Mouse (Mus musculus) kidney, embryonic 16.5 days (tissue): Measurements from ENCODE around the gene Sbsn. TPM values are rescaled to one million over a fixed set of nuclear protein-coding genes. Genes with fewer than 3 reads are reported as not detected.

Source experiments
- ATAC-seq: fragments of 200-750 bp; cut with Nextera tagmentation; 2 replicates; pipeline ENCODE4 v1.8.0; 2017; ENCODE audit warnings: moderate TSS enrichment; ENCODE audit not compliant: low FRiP score, low TSS enrichment
- H3K27ac ChIP-seq: fragments of 300-500 bp; sonication (generic); 2 replicates; pipeline ENCODE4 v1.5.1; 2014; ENCODE audit warnings: low read length
- H3K27me3 ChIP-seq: fragments of 300-500 bp; sonication (generic); 2 replicates; pipeline ENCODE4 v1.6.1; 2014; ENCODE audit warnings: low read length, control low read depth, mixed read lengths; ENCODE audit not compliant: insufficient read depth
- H3K36me3 ChIP-seq: fragments of 300-500 bp; sonication (generic); 2 replicates; pipeline ENCODE4 v1.6.1; 2014; ENCODE audit warnings: low read length, control low read depth, mixed read lengths; ENCODE audit not compliant: insufficient read depth
- H3K4me1 ChIP-seq: fragments of 300-500 bp; sonication (generic); 2 replicates; pipeline ENCODE4 v1.6.1; 2014; ENCODE audit warnings: low read length, control low read depth, mixed read lengths; ENCODE audit not compliant: insufficient read depth
- H3K4me2 ChIP-seq: fragments of 300-500 bp; sonication (generic); replicated peaks from 2 replicates; pipeline ENCODE4 v1.6.1; 2014; ENCODE audit warnings: low read depth, low read length
- H3K4me3 ChIP-seq: fragments of 300-500 bp; sonication (generic); 2 replicates; pipeline ENCODE4 v1.5.1; 2014; ENCODE audit warnings: mild to moderate bottlenecking, low read length
- H3K9ac ChIP-seq: fragments of 300-500 bp; sonication (generic); replicated peaks from 2 replicates; pipeline ENCODE4 v1.6.1; 2014; ENCODE audit warnings: low read length
- H3K9me3 ChIP-seq: fragments of 300-500 bp; sonication (generic); 2 replicates; pipeline ENCODE4 v1.6.1; 2016; ENCODE audit warnings: low read length, control low read depth
- WGBS: fragments of 180-500 bp; shearing (Covaris S2); extraction: QIAGEN DNeasy Blood & Tissue Kit; methylation state at CpG from one replicate; pipeline ENCODE4 v1.1.7; 2014; 5-methylcytosine and 5-hydroxymethylcytosine counted together
- polyA plus RNA-seq: library from polyadenylated mRNA; unstranded; fragments of >200 nt; fragmentation: Nextera tagmentation; extraction: Ambion mirVana; gene quantifications from 2 replicates; pipeline ENCODE4 v1.2.1, GENCODE M21; 2015

Sbsn gene
- 1.7 and 2.3 TPM in 2 replicates for polyA plus RNA-seq

- Histone ChIP-seq H3K36me3 (peaks cover 10% of the 10 kb centered on the region), H3K4me3 (no peak within 1 kb of the TSS), H3K4me1 (peaks cover 18% of the 10 kb centered on the region), H3K9ac (no peak within 1 kb of the TSS), H3K27ac (no peak within 1 kb of the TSS), H3K4me2 (no peak within 1 kb of the TSS), H3K27me3 (no peaks in the 10 kb centered on the region), H3K9me3 (peaks cover 12% of the 10 kb centered on the region)
- ATAC-seq, result peak; percentile 68
- 35% methylated on average over 5 of the region's 5 CpGs for WGBS
Observed at GRCm38 (mm10) chr7:30751086-30751669, at the start of gene Sbsn. Gene Sbsn (plus strand): TSS chr7:30751471.

DNA sequence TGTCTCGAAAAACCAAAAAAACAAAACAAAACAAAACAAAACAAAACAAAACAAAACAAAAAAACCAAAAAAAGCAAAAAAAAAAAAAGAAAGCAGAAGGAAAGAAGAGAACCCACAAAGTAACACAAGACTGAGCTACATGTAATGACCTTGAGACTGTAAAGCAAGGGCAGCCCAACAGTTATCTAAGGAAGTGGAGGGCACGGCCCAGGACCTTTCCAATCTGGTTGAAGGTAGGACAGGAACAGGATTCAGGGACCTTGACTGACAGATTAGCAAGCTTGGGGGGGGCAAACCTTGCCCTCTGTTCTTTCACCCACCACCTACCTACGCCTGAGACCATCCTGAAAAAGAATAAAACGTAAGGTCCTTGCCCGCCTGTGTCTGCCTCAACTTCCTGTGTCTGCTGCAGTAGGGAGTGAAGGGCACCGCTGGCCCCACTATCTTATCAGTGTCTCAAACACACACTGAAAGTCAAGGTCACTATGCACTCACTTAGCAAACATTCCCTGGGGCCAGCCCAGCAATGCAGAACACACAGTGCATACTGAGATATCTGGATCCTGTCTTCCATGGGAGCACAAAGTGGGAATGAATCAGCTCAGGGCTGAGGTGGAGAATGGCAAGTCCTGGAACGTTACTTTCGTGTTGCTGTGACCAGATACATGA lies 44.9 kb upstream of the Sbsn start:
- whole genome bisulfite sequencing, result 74% methylated on average over 8 of the region's 8 CpGs
- Histone ChIP-seq H3K4me3 (no peak overlapping the region), H3K27ac (no peak overlapping the region)

GRCm38 (mm10) chr7:30707441-30707840 lies 43.8 kb upstream of the Sbsn start:
- H3K4me1 ChIP-seq, result no peaks in the 10 kb centered on the region
- 88% methylated on average over 1 of the region's 1 CpGs for WGBS
- H3K4me2 ChIP-seq, result no peak overlapping the region
- H3K4me3 ChIP-seq, result no peak overlapping the region
- H3K9ac ChIP-seq, result no peak overlapping the region
- ATAC-seq, result no peak
- no peaks in the 10 kb centered on the region for H3K36me3 ChIP-seq
- H3K27me3 ChIP-seq, result no peaks in the 10 kb centered on the region
- H3K27ac ChIP-seq, result no peak overlapping the region
- H3K9me3 ChIP-seq, result no peaks in the 10 kb centered on the region

More for the DNA sequence above, 44.9 kb upstream of the Sbsn start:
- H3K27me3 ChIP-seq, result no peaks in the 10 kb centered on the region
- H3K9ac ChIP-seq, result no peak overlapping the region
- ATAC-seq, result no peak
- no peaks in the 10 kb centered on the region for H3K36me3 ChIP-seq
- no peak overlapping the region for H3K4me2 ChIP-seq
- H3K4me1 ChIP-seq, result no peaks in the 10 kb centered on the region
- H3K9me3 ChIP-seq, result no peaks in the 10 kb centered on the region

DNA sequence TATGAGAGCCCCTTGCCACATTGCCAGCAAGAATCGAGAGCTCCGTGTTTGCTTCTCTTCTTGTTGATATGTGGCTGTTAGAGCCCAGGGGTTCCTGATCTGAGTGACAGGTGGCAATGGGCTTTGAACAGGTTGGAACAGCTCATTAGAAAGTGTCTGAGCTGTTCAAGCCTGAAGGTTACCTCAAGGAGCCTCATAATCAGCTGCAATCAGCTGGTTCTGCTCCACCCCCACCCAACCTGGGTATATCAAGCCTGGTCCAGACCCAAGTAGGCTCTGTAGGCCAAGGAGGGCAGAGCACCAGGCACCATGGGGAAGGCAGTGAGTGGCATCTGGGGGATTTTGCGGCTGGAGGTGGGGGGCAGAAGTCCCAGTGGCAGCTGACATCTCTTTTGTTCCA lies 39.3 kb upstream of the Sbsn start, which contains the start of gene Atp4a:
Gene Atp4a (plus strand): TSS at position 268 of the 400 bp plus-strand sequence.
- 78% methylated on average over 3 of the region's 3 CpGs for WGBS
- H3K27me3 ChIP-seq, result peaks cover 22% of the 10 kb centered on the region
- H3K4me3 ChIP-seq, result no peak within 1 kb of the TSS
- H3K27ac ChIP-seq, result no peak within 1 kb of the TSS
- no peaks in the 10 kb centered on the region for H3K36me3 ChIP-seq
- no peak for ATAC-seq
- H3K4me1 ChIP-seq, result peaks cover 1% of the 10 kb centered on the region; the same call in 1 of the 2 replicates
- H3K9ac ChIP-seq, result no peak within 1 kb of the TSS
- H3K4me2 ChIP-seq, result no peak within 1 kb of the TSS
- no peaks in the 10 kb centered on the region for H3K9me3 ChIP-seq

GRCm38 (mm10) chr7:30717006-30717715 lies 34.1 kb upstream of the Sbsn start:
- peak overlapping the region; percentile 41; the same call in 1 of the 2 replicates for H3K9ac ChIP-seq
- peak; percentile 94 for ATAC-seq

DNA sequence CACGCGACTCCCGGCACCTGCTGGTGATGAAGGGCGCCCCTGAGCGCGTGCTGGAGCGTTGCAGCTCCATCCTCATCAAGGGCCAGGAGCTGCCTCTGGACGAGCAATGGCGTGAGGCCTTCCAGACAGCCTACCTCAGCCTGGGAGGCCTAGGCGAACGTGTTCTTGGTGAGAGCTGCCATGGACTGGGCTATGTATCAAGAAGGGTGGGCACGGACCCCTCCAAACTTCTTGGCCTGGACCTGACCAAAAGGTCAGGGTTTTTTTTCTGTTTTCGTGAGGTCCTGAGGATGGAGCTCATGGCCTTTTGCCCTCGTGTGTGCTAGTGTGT lies 33.6 kb upstream of the Sbsn start:
- Histone ChIP-seq H3K27ac (no peak overlapping the region), H3K4me2 (peak overlapping the region; percentile 75), H3K36me3 (no peaks in the 10 kb centered on the region), H3K4me3 (peak overlapping the region; percentile 47), H3K9me3 (no peaks in the 10 kb centered on the region), H3K4me1 (peaks cover 12% of the 10 kb centered on the region), H3K27me3 (peaks cover 31% of the 10 kb centered on the region), H3K9ac (peak overlapping the region; percentile 36; the same call in 1 of the 2 replicates)
- WGBS, result 10% methylated on average over 14 of the region's 14 CpGs
- no peak for ATAC-seq

More at GRCm38 (mm10) chr7:30717006-30717715, 34.1 kb upstream of the Sbsn start:
- WGBS, result 1% methylated on average over 43 of the region's 43 CpGs
- peak overlapping the region; percentile 75 for H3K4me2 ChIP-seq
- no peak overlapping the region for H3K27ac ChIP-seq
- H3K4me1 ChIP-seq, result peaks cover 12% of the 10 kb centered on the region
- peaks cover 31% of the 10 kb centered on the region for H3K27me3 ChIP-seq
- H3K9me3 ChIP-seq, result no peaks in the 10 kb centered on the region
- peak overlapping the region; percentile 47 for H3K4me3 ChIP-seq
- no peaks in the 10 kb centered on the region for H3K36me3 ChIP-seq

- peaks cover 12% of the 10 kb centered on the region for H3K4me1 ChIP-seq
- H3K4me3 ChIP-seq, result no peak overlapping the region
- no peak for ATAC-seq
- no peak overlapping the region for H3K9ac ChIP-seq
- no peak overlapping the region for H3K27ac ChIP-seq
- H3K36me3 ChIP-seq, result no peaks in the 10 kb centered on the region
- H3K4me2 ChIP-seq, result no peak overlapping the region
- peaks cover 31% of the 10 kb centered on the region for H3K27me3 ChIP-seq
- H3K9me3 ChIP-seq, result no peaks in the 10 kb centered on the region
- WGBS, result 97% methylated on average over 5 of the region's 5 CpGs
Observed at GRCm38 (mm10) chr7:30719669-30720068, 31.6 kb upstream of the Sbsn start.

- H3K4me3 ChIP-seq, result no peak overlapping the region
- no peak for ATAC-seq
- H3K36me3 ChIP-seq, result no peaks in the 10 kb centered on the region; the same call in 1 of the 2 replicates
- 87% methylated on average over 7 of the region's 7 CpGs for WGBS
- H3K4me2 ChIP-seq, result no peak overlapping the region
- no peak overlapping the region for H3K9ac ChIP-seq
- H3K9me3 ChIP-seq, result no peaks in the 10 kb centered on the region
- H3K27ac ChIP-seq, result no peak overlapping the region
- peaks cover 12% of the 10 kb centered on the region for H3K4me1 ChIP-seq
- H3K27me3 ChIP-seq, result peaks cover 15% of the 10 kb centered on the region
Observed at GRCm38 (mm10) chr7:30721286-30721685, 30.0 kb upstream of the Sbsn start.

DNA sequence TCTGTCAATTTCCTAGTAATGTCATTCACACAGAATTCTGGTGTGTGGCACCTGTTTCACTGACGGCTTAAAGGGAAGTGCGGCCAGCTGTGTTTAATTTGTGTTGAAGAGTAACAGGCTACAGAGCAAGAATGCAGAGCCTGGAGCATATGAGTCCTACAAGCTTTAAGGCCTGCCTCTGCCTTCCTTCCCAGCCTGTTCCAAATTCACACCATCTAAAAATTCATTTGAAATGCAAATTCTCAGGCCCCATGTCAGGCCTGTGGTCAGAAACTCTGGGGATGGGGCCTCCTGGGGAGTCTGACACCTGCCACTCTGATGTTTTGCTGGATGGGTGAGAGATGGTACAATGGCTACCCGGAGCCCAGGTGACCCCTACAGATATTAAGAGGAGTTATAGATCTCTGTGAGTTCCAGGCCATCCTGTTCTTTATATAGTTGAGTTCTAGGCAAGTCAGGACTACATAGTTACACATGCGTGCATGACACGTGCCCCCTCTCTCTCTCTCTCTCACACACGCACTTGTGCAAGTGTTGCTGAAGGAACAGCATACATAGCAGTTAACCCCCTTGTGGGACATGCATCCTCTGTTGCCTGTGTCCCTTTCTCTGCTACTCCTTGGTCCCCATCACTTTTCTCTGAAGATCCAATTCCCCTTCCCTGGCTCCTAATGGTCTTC lies 27.9 kb upstream of the Sbsn start:
- no peak overlapping the region for H3K4me3 ChIP-seq
- peaks cover 12% of the 10 kb centered on the region for H3K36me3 ChIP-seq
- H3K9me3 ChIP-seq, result no peaks in the 10 kb centered on the region
- ATAC-seq, result no peak
- no peak overlapping the region for H3K9ac ChIP-seq
- no peak overlapping the region for H3K4me2 ChIP-seq
- 76% methylated on average over 6 of the region's 6 CpGs for WGBS
- no peak overlapping the region for H3K27ac ChIP-seq
- no peaks in the 10 kb centered on the region for H3K27me3 ChIP-seq
- H3K4me1 ChIP-seq, result peaks cover 5% of the 10 kb centered on the region
